Mouse (Mus musculus): ENCODE measurements around the gene Numbl. TPM values are rescaled to one million over a fixed set of nuclear protein-coding genes. Genes with fewer than 3 reads are reported as not detected.

Gene Numbl
- total RNA-seq, 2 experiments from 2014 or later, result 117 to 126 TPM

GRCm38 (mm10) chr7:27310996-27311535, 52.8 kb downstream of the Numbl start:
- intact Hi-C loops (cut with DNase I), result no loop called here
- DNase-seq (ENCODE audit: extremely low spot score in 1 of 2, low spot score in 2 of 2), result no peak

- DNase-seq (ENCODE audit: extremely low spot score in 1 of 2, low spot score in 2 of 2), result no peak
- intact Hi-C loops (cut with DNase I), result no loop called here
These were observed 53.5 kb downstream of the Numbl start for GRCm38 (mm10) chr7:27311651-27312284.

GRCm38 (mm10) chr7:27314393-27314792, 56.2 kb downstream of the Numbl start:
- DNase-seq (ENCODE audit: extremely low spot score in 1 of 2, low spot score in 2 of 2), result no peak
- intact Hi-C loops (cut with DNase I), result no loop called here

GRCm38 (mm10) chr7:27315958-27316357, 57.7 kb downstream of the Numbl start:
- peak in 1 of 2 experiments; percentile 48 for DNase-seq (ENCODE audit: extremely low spot score in 1 of 2, low spot score in 2 of 2)
- intact Hi-C loops (cut with DNase I), result no loop called here

- intact Hi-C loops (cut with DNase I), result no loop called here
- DNase-seq (ENCODE audit: extremely low spot score in 1 of 2, low spot score in 2 of 2), result no peak
These were observed 61.2 kb downstream of the Numbl start for GRCm38 (mm10) chr7:27319411-27319810.

GRCm38 (mm10) chr7:27322291-27322690, 64.1 kb downstream of the Numbl start:
- intact Hi-C loops (cut with DNase I), result no loop called here
- DNase-seq (ENCODE audit: extremely low spot score in 1 of 2, low spot score in 2 of 2), result no peak

DNA sequence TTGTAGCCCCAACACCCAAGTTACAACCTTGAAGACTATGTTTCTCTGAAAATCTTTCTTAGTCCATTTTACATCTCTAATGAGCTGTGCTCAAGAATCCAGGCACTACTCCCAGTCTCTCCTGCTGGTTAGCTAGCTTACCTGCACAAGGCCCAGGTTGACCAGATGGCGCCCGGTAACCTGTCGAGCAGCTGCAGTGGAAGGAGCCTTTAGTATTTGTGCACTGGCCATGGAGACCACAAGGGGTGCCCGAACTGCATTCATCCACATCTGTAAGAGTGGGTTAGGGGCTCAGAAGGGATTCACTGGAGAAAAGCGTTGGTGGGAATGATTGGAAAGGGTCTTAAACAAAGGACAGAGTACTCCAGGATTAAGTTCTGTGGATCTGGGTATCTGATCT, 64.8 kb downstream of the Numbl start:
- intact Hi-C loops (cut with DNase I), result no loop called here
- no peak for DNase-seq (ENCODE audit: extremely low spot score in 1 of 2, low spot score in 2 of 2)

- DNase-seq (ENCODE audit: extremely low spot score in 1 of 2, low spot score in 2 of 2), result no peak
- intact Hi-C loops (cut with DNase I), result no loop called here
These were observed 65.9 kb downstream of the Numbl start for GRCm38 (mm10) chr7:27324161-27324560.

GRCm38 (mm10) chr7:27324928-27325327, 66.7 kb downstream of the Numbl start:
- intact Hi-C loops (cut with DNase I), result no loop called here

GRCm38 (mm10) chr7:27325697-27326096, 67.5 kb downstream of the Numbl start:
- intact Hi-C loops (cut with DNase I), result no loop called here

More at GRCm38 (mm10) chr7:27324928-27325327, 66.7 kb downstream of the Numbl start:
- no peak for DNase-seq (ENCODE audit: extremely low spot score in 1 of 2, low spot score in 2 of 2)

DNA sequence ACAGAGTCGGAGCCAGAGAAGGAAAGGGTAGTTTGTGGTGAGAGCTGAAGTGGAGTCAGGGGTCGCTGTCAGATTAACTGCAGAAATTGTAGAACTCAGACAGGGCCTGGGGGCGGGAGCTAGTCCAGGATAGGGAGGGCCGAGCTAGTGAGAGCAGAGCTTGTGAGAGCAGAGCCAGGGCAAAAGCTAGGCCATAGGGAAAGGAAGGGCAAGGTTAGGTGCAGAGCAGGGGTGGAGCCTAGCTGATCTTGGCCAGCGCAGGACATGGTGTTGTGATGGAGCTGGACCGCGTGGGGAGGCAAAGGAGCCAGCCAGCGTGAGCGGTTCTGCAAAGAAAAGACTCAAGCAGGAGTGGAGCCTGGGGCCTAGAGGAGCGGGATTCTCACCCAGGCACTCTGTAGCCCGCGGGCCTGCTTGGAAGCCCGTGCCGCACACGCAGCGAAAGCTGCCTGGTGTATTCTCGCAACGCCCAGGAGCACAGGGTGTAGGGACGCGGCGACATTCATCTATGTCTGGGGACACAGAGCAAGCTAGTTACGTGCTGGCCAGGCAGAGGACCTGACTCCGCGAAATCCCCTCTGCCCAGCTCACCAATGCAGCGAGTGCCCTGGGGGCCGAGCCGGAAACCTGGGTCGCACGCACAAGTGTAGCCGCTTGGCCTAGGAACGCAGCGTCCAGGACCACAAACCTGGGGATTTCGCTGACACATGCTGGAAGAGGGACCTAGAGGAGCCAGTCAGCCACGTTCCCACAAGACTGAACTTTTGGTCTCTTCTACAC, 68.1 kb downstream of the Numbl start:
- no peak for DNase-seq (ENCODE audit: extremely low spot score in 1 of 2, low spot score in 2 of 2)
- intact Hi-C loops (cut with DNase I), result no loop called here

More at GRCm38 (mm10) chr7:27325697-27326096, 67.5 kb downstream of the Numbl start:
- peak in 1 of 2 experiments; percentile 86 for DNase-seq (ENCODE audit: extremely low spot score in 1 of 2, low spot score in 2 of 2)

DNA sequence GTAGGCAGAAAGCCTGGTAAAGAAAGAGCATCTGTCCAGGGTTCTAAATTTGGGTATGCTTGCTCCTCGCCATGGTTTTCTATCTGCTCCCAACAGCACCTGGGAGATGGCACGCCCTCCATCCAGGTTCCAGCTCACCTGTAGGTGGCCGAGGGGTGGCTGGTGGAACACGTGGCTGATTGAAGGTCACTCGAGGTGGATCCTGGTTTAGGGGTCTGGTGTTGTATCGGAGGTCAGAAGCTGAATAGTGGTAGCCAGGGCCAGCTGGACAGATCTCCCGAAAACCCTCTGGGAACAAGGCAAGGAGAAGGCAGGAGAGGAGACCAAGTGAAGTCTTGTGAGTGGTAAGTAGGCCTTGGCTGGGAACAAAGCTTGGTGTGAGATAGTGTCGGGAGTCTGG, 69.3 kb downstream of the Numbl start:
- intact Hi-C loops (cut with DNase I), result no loop called here
- DNase-seq (ENCODE audit: extremely low spot score in 1 of 2, low spot score in 2 of 2), result no peak

GRCm38 (mm10) chr7:27328161-27328560, 69.9 kb downstream of the Numbl start:
- intact Hi-C loops (cut with DNase I), result no loop called here

GRCm38 (mm10) chr7:27328648-27329047, 70.4 kb downstream of the Numbl start:
- no peak for DNase-seq (ENCODE audit: extremely low spot score in 1 of 2, low spot score in 2 of 2)
- intact Hi-C loops (cut with DNase I), result no loop called here

More at GRCm38 (mm10) chr7:27328161-27328560, 69.9 kb downstream of the Numbl start:
- DNase-seq (ENCODE audit: extremely low spot score in 1 of 2, low spot score in 2 of 2), result no peak

DNA sequence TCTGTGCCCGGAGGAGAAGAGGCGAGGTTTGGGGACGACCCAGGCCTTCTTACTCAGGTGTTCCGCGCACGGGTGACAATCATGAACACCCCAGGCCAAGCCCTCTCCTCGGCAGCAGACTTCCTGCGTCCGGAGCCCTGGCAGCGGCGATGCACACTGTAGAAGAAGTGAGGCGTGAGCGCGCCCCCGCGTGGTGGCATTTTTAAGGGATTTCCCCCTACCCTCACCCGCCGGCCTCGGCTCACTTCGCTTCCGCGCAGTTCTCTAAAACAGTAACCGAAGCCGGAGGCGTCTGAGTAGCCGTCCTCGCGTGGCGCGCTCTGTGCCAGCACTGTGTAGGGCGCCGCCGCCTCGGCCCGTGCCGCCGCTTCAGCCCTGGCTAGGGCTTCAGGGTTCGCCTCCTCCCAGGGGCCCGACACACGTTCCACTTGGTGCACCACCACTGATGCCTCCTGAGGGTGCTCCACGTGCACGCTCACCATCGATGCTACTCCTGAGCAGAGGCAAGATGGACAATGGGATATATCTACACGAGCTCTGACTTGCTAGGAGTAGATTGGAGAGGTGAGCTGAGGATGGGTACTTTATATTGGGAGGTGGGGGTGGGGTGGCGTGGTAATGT, 71.2 kb downstream of the Numbl start:
- peak; percentile 70 to 88 for DNase-seq (ENCODE audit: extremely low spot score in 1 of 2, low spot score in 2 of 2)
- intact Hi-C loops (cut with DNase I), result no loop called here

DNA sequence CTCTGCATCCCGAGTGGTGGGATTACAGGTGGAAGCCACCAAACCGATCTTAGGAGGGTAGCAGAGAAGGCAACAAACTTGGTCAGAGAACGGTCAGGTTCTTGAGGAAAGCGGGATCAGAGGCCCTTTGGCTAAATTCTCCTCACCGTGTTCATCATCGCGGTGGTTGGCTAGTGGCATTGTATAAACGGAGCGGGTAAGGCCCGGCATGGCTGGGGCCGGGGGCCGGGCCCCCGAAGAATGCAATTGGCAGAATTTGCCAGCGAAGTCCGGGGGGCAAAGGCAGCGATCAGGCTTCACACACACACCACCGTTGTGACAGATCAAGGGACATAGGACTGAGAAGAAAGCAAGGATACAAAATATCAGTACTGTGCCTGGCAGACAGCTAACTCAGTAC, 71.7 kb downstream of the Numbl start:
- DNase-seq (ENCODE audit: extremely low spot score in 1 of 2, low spot score in 2 of 2), result no peak
- intact Hi-C loops (cut with DNase I), result no loop called here

DNA sequence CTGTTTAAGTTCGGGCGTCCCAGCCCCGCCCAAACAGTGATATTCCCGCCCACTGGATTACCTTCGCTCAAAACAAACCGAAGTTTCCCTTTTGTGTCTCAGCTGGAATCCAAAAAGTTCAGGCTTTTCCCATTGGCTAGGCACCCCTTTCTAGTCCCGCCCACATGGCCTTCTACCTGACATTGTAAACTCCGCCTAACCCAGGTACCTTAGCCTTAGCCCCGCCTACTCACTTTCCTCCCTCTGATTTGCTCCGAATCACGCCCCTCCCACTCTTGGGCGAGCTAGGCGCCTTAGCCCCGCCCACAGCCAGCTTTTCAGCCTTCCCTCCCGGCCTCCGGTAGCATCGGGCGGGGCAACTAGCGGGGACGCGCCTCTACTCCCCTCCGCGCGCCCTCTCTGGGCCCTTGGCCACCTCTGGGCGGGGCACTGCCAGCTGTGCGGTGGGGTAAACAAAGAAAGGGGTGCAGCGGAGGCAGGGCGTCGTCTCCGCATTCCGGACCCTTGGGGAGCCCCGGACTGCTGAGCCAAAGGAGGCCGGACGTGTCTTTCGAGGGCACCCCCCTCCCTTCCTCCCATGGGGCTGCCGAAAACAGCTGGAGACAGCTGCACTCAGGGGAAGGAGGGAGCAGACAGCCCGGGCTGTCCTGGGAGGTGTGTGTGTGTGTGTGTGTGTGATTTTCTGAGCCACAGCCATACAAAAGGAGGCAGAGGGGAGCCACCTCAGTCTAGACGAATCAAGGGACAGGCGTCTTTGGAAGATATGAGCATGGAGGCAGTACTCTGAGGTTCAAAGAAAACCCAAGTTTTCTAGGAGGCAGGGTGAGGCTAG, 72.7 kb downstream of the Numbl start:
- intact Hi-C loops (cut with DNase I), result no loop called here
- DNase-seq (ENCODE audit: extremely low spot score in 1 of 2, low spot score in 2 of 2), result peak in 1 of 2 experiments; percentile 93

GRCm38 (mm10) chr7:27331541-27331851, 73.3 kb downstream of the Numbl start:
- peak in 1 of 2 experiments; percentile 57 for DNase-seq (ENCODE audit: extremely low spot score in 1 of 2, low spot score in 2 of 2)
- intact Hi-C loops (cut with DNase I), result no loop called here

All from left cerebral cortex, postnatal 10 days (tissue).